Mouse (Mus musculus): ENCODE results near the gene Nosip.

Gene Nosip

GRCm38 (mm10) chr7:45090251-45090977, 28.2 kb downstream of the Nosip start:
- WGBS, result 89% methylated on average over 13 of the region's 13 CpGs

- 30% methylated on average over 35 of the region's 35 CpGs for WGBS
Measured at GRCm38 (mm10) chr7:45091001-45091990, 29.1 kb downstream of the Nosip start.

GRCm38 (mm10) chr7:45092048-45092447, 29.8 kb downstream of the Nosip start, which contains the start of gene Rcn3:
Gene Rcn3 (minus strand): TSS chr7:45092221.
- WGBS, result 3% methylated on average over 16 of the region's 16 CpGs

GRCm38 (mm10) chr7:45092828-45093515, 30.7 kb downstream of the Nosip start:
- WGBS, result 70% methylated on average over 12 of the region's 12 CpGs

- WGBS, result 38% methylated on average over 18 of the region's 18 CpGs
Measured at GRCm38 (mm10) chr7:45093516-45093905, 31.3 kb downstream of the Nosip start.

GRCm38 (mm10) chr7:45094121-45094520, 31.9 kb downstream of the Nosip start:
- 85% methylated on average over 7 of the region's 7 CpGs for WGBS

GRCm38 (mm10) chr7:45095367-45095766, 33.1 kb downstream of the Nosip start:
- 81% methylated on average over 6 of the region's 6 CpGs for WGBS

- WGBS, result 97% methylated on average over 14 of the region's 14 CpGs
Measured at GRCm38 (mm10) chr7:45095965-45096364, 33.7 kb downstream of the Nosip start.

- 59% methylated on average over 6 of the region's 6 CpGs for WGBS
Measured at GRCm38 (mm10) chr7:45097479-45097878, 35.2 kb downstream of the Nosip start.

- WGBS, result 88% methylated on average over 8 of the region's 8 CpGs
Measured at GRCm38 (mm10) chr7:45098541-45099240, 36.5 kb downstream of the Nosip start.

GRCm38 (mm10) chr7:45100046-45100445, 37.8 kb downstream of the Nosip start:
- WGBS, result 95% methylated on average over 6 of the region's 6 CpGs

GRCm38 (mm10) chr7:45102441-45102840, 40.2 kb downstream of the Nosip start:
- 82% methylated on average over 11 of the region's 11 CpGs for WGBS

GRCm38 (mm10) chr7:45102940-45103585, 40.8 kb downstream of the Nosip start:
- 72% methylated on average over 9 of the region's 9 CpGs for WGBS

- 47% methylated on average over 7 of the region's 7 CpGs for WGBS
Measured at GRCm38 (mm10) chr7:45103652-45104180, 41.5 kb downstream of the Nosip start, which contains the start of gene Fcgrt. Gene Fcgrt (minus strand): TSS chr7:45103851.

- WGBS, result 91% methylated on average over 5 of the region's 5 CpGs
Measured at GRCm38 (mm10) chr7:45104941-45105340, 42.7 kb downstream of the Nosip start.

- 84% methylated on average over 8 of the region's 8 CpGs for WGBS
Measured at GRCm38 (mm10) chr7:45105491-45105890, 43.3 kb downstream of the Nosip start.

GRCm38 (mm10) chr7:45106441-45106840, 44.2 kb downstream of the Nosip start:
- WGBS, result 74% methylated on average over 6 of the region's 6 CpGs

GRCm38 (mm10) chr7:45107052-45107645, 44.9 kb downstream of the Nosip start:
- 68% methylated on average over 5 of the region's 5 CpGs for WGBS

- WGBS, result 93% methylated on average over 4 of the region's 4 CpGs
Measured at GRCm38 (mm10) chr7:45110089-45110488, 47.9 kb downstream of the Nosip start.

GRCm38 (mm10) chr7:45111940-45112339, 49.7 kb downstream of the Nosip start:
- WGBS, result 81% methylated on average over 2 of the region's 2 CpGs
